Mouse (Mus musculus) forelimb bud, embryonic 11.5 days (tissue): ENCODE results near the gene Gp2.

Source experiments
- DNase-seq: peaks from one replicate; pipeline ENCODE4 v3.0.0-alpha.2; 2012; ENCODE audit warnings: low read depth, low spot score

Gene Gp2

DNA sequence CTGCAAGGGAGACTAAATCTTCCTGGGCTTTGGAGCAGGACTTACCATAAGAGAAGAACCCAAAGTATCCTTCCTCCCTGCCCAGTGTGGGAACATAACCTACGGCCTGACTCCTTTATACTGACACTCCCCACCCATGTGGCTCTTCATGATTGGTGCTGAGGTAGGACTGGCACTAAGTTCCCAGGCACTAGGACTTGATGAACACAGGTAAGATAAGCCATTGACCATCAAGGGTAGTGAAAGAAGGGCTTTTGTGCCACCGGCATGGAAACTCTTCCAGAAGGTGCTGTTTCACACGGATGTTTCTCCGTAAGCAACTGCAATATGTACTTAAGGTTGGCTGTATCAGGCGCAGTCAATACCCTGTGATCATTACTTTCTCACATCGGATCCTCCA, at the start of gene Gp2:
Gp2 (minus strand) TSS at position 101 of the 400 bp plus-strand sequence.
- no peak for DNase-seq

DNA sequence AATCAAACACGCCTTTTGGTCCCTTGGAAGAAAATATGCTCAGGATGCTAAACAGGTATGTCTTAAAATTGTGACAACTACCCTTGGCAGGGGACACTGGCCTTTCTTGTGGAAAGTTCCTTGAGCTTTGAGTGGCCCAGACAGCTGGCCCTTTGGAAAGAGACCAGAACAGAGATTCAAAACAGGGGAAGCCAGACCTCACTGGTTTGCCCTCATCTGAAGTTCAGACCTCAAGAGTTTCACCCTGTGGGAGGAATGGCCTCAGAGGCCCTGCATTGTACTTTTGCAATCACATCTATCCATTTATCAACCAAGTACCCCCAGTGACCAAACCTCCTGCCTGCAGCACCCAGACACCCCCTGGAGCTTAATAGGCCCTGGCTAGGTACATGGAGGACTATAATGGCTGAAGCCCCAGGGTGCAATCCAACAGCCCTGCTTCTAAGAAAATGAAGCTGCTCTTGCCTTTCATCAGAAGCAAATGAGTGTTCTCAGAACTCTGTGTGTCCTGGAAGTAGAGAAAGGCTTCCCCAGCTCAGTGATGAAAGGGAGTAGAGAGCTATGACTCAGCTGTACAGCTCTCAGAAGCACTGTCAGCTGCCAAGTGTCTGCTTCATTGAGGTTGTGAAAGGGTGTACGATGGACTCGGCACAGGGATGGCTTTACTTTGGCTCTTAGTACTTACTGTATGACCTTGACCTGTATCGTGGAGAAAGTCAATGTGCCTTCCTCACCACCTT, 31.1 kb upstream of the Gp2 start:
- DNase-seq: no peak

GRCm38 (mm10) chr7:119486683-119487082, 27.6 kb upstream of the Gp2 start:
- no peak for DNase-seq

GRCm38 (mm10) chr7:119484154-119484553, 25.1 kb upstream of the Gp2 start:
- DNase-seq: no peak

DNA sequence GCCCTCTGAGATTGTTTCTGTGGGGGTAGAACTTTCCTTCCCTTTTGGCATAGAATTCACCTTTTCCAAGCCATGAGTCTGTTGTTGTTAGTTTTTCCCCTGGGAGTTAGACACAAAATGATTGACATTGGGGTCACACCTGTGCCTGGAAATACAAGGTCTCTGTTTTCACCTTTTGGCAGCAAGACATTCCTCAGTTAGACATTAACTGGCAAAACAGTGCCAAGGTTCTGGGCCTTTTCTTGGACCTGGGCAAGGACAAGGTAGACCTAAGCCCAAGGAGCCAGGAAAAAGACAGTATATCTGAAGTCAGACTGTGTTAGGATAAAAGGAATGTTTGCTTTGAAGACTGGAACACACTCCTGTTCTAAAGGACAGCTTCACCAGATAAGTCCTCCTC, 20.2 kb upstream of the Gp2 start, which contains the start of gene Umod:
Umod (minus strand) TSS at position 27 of the 400 bp plus-strand sequence.
- DNase-seq: no peak

DNA sequence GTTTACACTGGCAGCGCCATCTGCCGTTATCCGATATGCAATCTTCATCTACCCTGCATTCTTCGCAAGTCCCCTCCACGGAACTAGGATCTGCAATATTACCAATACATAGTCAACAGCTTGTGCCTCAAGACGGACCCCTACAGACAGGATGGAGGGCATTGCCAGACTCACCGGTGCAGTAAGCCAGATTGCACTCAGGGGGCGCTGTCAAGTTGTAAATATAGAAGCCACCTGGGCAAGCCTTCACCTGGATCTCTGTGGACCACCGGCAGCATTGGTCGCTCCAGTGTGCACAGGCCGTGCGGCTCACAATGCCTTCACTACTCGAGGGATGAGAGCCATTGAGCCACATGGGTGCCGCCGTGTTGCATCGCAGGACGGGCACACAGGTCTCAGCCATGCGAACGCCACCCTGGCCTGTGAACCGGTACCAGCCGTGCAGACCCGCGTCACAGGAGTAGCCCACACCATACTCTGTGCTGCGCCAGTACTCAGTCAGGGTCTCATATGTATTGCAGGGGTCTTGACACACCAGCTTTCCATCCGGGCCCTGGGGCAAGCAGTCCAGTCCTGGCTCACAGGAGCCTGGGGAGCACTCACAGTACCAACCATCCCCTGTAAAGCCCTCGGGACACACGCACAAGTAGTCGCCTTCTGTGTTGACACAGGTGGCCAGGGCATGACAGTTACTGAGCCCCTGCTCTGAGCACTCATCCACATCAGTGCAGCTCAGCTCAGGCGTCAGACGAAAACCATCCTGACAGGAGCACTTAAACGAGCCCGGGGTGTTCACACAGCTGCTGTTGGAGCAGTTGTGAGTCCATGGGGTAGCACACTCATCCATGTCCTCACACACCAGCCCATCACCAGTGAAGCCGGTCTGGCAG, 17.7 kb upstream of the Gp2 start:
- DNase-seq: no peak

DNA sequence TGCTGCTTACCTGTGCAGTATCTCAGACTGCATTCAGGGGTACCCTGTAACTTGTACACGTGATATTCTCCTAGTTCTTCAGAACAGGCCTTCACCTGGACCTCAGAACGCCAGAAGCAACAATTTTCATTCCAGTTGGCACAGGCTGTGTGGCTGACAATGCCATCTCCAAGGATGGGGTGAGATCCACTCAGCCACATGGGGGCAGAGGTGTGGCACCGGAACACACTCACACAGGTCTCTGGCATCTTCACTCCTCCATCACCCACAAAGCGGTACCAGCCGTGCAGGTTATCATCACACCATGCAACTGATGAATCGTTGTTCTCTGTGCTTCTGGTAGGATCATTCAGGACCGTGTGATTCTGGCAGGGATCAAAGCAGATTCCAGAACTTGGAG, 4.9 kb downstream of the Gp2 start:
- DNase-seq: no peak

DNA sequence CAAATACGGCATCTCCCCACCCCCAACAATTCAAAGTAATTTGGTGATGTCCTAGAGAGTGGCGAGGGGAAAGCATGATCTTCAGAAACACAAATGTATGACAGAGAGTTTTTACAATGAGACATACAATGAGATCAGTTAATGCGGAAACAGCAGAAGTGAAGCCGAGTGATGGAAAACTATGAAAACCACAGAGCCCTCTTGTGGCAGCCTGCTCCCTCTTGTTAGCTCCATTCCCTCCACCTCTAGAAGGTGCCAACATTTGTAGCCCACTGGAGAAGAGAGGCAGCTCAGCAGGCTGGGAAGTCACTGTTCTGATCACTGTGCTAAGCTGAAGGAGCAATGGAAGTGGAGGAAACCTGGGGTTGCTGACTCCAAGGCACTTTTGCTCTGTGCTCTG, 15.2 kb downstream of the Gp2 start:
- no peak for DNase-seq

DNA sequence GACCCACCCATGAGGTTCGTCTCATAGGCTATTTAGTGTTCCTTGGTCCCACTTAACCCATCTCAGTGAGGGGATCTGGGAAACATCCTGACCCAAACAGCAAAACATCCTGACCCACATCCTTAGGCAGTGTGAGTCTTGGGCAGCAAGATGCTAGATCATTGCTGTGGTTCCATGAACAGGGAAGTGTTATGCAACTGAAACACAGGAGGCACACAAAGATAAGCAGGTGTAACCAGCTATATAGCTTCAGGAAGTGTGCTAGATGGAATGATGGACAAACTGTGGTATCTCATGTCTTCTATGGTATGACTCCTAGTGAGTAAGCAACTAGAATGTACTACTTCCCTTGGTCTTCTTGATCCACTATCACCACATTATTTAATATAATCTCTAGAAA, 17.1 kb downstream of the Gp2 start:
- no peak for DNase-seq

DNA sequence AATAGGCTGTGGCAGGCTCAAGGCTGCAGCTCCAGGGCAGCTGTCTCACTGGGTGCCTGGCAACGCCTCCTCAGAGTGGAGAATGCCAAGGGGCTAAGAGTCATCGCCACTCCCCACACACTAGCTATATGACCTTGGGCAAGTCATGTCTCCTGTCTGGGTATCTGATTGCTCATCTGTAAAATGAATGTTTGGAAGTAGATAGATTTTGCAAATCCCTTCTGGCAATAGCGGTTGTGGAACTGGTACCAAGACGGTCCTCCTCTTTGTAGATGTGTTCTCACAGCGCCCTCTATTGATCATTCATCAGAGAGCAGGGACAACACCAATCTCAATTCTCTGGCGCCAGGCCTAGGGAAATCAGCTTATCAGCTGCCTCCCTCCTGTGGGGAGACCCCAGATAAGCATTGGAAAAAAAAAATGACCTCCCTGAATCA, 31.9 kb downstream of the Gp2 start:
- peak; percentile 45 for DNase-seq

GRCm38 (mm10) chr7:119420730-119421129, 38.4 kb downstream of the Gp2 start:
- no peak for DNase-seq

- no peak for DNase-seq
These were observed 40.6 kb downstream of the Gp2 start for GRCm38 (mm10) chr7:119418523-119418922.

DNA sequence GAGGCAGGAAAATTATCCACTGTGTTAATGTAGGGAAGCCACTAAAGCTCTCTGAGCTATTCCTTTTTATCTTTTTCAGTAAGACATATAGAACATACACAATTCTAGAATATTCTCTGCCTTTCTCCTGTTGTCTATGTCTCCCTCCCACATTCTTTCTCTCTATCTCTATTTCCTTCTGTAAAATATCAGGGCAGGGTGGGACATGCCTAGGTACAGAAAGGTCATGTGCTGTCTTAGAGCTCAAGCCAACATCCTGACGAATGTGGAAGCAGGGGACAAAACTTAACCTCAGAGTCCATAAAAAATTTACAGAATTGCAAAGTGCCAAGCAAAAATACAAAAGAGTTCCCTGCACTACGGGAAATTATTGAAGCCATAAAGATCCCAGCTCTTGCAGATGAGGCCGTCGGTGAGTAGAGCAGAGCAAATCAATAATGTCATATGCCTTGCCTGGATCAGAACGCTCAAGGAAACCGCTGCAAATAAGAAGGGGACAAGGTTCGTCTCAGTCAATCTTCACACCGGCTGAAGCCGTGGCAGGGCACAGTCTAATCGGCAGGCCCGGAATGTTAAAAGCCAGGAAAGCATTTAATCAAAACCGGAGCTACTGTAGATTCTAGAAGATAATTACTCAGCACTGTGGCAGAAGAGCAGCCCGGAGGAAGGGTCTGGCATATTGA, 64.9 kb downstream of the Gp2 start:
- no peak for DNase-seq
